Mouse (Mus musculus) kidney, embryonic 16.5 days (tissue): ENCODE data around the gene Camkmt. TPM values are rescaled to one million over a fixed set of nuclear protein-coding genes. Genes with fewer than 3 reads are reported as not detected.

Experiments
- ATAC-seq: fragments of 200-750 bp; cut with Nextera tagmentation; 2 replicates; pipeline ENCODE4 v1.8.0; 2017; ENCODE audit warnings: moderate TSS enrichment; ENCODE audit not compliant: low FRiP score, low TSS enrichment
- H3K27ac ChIP-seq: fragments of 300-500 bp; sonication (generic); 2 replicates; pipeline ENCODE4 v1.5.1; 2014; ENCODE audit warnings: low read length
- H3K27me3 ChIP-seq: fragments of 300-500 bp; sonication (generic); 2 replicates; pipeline ENCODE4 v1.6.1; 2014; ENCODE audit warnings: low read length, control low read depth, mixed read lengths; ENCODE audit not compliant: insufficient read depth
- H3K36me3 ChIP-seq: fragments of 300-500 bp; sonication (generic); 2 replicates; pipeline ENCODE4 v1.6.1; 2014; ENCODE audit warnings: low read length, control low read depth, mixed read lengths; ENCODE audit not compliant: insufficient read depth
- H3K4me1 ChIP-seq: fragments of 300-500 bp; sonication (generic); 2 replicates; pipeline ENCODE4 v1.6.1; 2014; ENCODE audit warnings: low read length, control low read depth, mixed read lengths; ENCODE audit not compliant: insufficient read depth
- H3K4me2 ChIP-seq: fragments of 300-500 bp; sonication (generic); replicated peaks from 2 replicates; pipeline ENCODE4 v1.6.1; 2014; ENCODE audit warnings: low read depth, low read length
- H3K4me3 ChIP-seq: fragments of 300-500 bp; sonication (generic); 2 replicates; pipeline ENCODE4 v1.5.1; 2014; ENCODE audit warnings: mild to moderate bottlenecking, low read length
- H3K9ac ChIP-seq: fragments of 300-500 bp; sonication (generic); replicated peaks from 2 replicates; pipeline ENCODE4 v1.6.1; 2014; ENCODE audit warnings: low read length
- H3K9me3 ChIP-seq: fragments of 300-500 bp; sonication (generic); 2 replicates; pipeline ENCODE4 v1.6.1; 2016; ENCODE audit warnings: low read length, control low read depth
- WGBS: fragments of 180-500 bp; shearing (Covaris S2); extraction: QIAGEN DNeasy Blood & Tissue Kit; methylation state at CpG from one replicate; pipeline ENCODE4 v1.1.7; 2014; 5-methylcytosine and 5-hydroxymethylcytosine counted together
- polyA plus RNA-seq: library from polyadenylated mRNA; unstranded; fragments of >200 nt; fragmentation: Nextera tagmentation; extraction: Ambion mirVana; gene quantifications from 2 replicates; pipeline ENCODE4 v1.2.1, GENCODE M21; 2015

Gene Camkmt
- polyA plus RNA-seq: 14.9 and 15.2 TPM in 2 replicates

DNA sequence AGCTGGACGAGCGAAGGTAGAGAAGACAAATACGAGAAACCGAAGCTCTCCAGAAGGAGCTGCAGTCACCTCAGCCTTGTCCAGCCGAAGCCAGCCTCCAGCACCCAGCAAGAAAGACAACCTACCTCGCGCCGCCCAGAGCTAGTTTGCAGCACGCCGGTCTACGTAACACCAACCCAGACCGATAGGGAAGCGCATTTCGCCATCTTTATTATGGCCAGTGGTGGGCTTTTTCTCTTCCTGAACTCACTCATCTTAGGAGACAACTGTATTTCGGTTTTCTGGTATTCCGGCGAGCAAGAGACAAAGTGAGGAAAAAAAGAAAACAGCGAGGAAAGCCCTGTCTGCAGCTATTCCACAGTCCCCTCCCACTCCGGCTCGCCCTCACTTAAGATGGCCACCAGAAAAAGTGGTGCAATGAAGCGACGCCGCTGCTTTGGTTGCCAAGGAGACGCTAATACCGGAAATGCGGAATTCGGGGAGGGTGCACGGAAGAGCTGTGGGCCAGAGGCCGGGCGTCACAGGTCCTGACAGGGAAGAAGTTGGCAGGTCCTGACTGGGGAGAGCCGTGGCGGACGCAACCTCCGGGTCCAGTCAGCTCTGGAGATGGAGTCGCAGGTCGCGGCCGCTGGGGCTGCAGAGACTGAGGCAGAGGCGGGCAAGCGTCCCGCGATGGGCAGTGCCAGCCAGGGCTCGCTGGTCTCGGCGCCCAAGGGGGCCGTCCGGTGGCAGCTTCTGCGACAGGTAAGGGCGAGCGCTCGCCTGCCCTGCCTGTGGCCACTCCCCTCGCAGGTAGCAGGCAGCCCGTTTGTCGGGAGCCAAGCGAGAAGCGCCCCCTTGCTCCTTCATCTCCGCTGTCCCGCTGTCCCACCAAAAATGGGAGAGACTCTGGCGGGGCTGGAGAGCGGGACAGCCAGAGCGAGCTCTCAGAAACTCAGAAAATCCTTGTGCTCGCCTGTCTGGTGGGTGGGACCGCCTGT lies at the start of gene Camkmt, which contains the start of gene Prepl:
Gene Camkmt, plus strand, starts transcription at position 433 of the 980 bp plus-strand sequence.
Gene Prepl, minus strand, starts transcription at position 122 of the 980 bp plus-strand sequence.
- Histone ChIP-seq H3K27me3 (no peaks in the 10 kb centered on the region), H3K9me3 (no peaks in the 10 kb centered on the region), H3K36me3 (no peaks in the 10 kb centered on the region), H3K4me2 (peak within 1 kb of the TSS; percentile 92), H3K27ac (peak within 1 kb of the TSS; percentile 93), H3K9ac (peak within 1 kb of the TSS; percentile 86), H3K4me1 (peaks cover 13% of the 10 kb centered on the region), H3K4me3 (peak within 1 kb of the TSS; percentile 91)
- under 1% methylated on average over 60 of the region's 63 CpGs for WGBS
- ATAC-seq: peak; percentile 99

DNA sequence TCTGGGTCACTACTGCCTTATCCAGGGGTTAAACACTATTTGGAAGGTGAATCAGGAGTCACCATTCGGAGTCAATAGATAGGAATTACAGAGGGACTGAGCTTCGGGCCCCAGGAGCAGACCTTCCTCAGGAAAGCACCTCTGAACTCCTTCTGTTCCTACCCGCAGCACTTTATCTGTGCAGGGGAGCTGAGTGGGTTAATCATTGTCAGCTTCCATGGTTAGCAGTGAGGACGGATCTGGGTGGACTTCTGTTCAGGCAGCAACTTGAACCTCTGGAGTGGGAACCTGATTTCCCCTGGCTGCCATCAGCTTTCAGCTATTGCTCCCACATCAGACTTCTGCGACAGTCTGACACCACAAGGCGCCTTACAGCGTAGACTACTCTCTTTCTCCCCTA lies 49.4 kb upstream of the Camkmt start:
- no peak overlapping the region for H3K9ac ChIP-seq
- H3K27ac ChIP-seq: peak overlapping the region; percentile 81
- ATAC-seq: peak; percentile 80; the same call in 1 of the 2 replicates
- H3K9me3 ChIP-seq: no peaks in the 10 kb centered on the region
- H3K36me3 ChIP-seq: no peaks in the 10 kb centered on the region
- no peak overlapping the region for H3K4me3 ChIP-seq
- H3K4me1 ChIP-seq: peaks cover 25% of the 10 kb centered on the region
- WGBS: 47% methylated on average over 7 of the region's 7 CpGs
- H3K4me2 ChIP-seq: no peak overlapping the region
- H3K27me3 ChIP-seq: no peaks in the 10 kb centered on the region

DNA sequence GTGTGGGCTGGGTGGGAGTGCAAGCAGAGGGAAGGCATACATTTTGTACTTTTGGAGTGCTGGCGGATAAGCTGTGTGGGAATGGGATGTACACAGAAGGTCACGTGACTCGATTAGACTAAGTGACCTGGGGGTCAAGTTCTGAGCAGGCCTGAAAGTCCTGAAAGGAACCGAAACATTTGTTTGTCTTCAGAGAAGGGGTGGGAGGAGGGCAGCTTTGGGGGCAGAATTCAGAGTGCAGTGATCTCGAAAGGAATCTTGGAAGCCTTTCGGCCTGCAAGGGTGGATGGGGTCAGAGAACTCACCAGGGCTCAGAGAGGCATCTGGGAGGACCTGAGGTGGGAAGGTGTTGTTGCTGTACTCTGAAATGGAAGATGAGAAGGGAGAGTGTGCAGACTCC lies 47.9 kb upstream of the Camkmt start:
- Histone ChIP-seq H3K9ac (no peak overlapping the region), H3K27me3 (no peaks in the 10 kb centered on the region), H3K27ac (peak overlapping the region; percentile 92), H3K9me3 (no peaks in the 10 kb centered on the region), H3K4me1 (peaks cover 25% of the 10 kb centered on the region), H3K4me2 (no peak overlapping the region), H3K36me3 (no peaks in the 10 kb centered on the region), H3K4me3 (no peak overlapping the region)
- WGBS: 54% methylated on average over 6 of the region's 6 CpGs
- no peak for ATAC-seq

DNA sequence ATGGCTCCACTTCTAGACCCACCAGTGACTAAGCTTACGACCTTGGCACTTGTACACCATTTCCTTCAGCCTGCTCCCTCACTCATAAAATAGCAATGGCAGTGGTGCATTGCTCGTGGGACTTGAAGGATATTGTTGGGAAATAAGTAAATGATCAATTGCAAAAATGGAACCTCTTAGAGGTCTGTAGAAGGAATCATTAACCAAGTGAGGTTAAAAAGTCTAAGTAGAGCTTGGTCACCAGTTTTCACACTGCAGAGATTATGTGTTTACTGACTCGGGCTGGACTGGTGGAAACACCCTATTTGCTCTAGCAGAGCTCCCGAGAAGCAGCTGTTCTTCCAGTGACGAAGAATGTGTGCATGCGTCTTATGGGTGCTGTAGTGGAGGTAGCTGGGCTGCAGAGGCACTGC lies 46.9 kb upstream of the Camkmt start:
- H3K27me3 ChIP-seq: no peaks in the 10 kb centered on the region
- H3K4me3 ChIP-seq: no peak overlapping the region
- peaks cover 25% of the 10 kb centered on the region for H3K4me1 ChIP-seq
- H3K9ac ChIP-seq: no peak overlapping the region
- H3K27ac ChIP-seq: peak overlapping the region; percentile 92
- WGBS: 58% methylated on average over 6 of the region's 6 CpGs
- H3K9me3 ChIP-seq: no peaks in the 10 kb centered on the region
- no peak overlapping the region for H3K4me2 ChIP-seq
- H3K36me3 ChIP-seq: no peaks in the 10 kb centered on the region
- ATAC-seq: peak; percentile 68

DNA sequence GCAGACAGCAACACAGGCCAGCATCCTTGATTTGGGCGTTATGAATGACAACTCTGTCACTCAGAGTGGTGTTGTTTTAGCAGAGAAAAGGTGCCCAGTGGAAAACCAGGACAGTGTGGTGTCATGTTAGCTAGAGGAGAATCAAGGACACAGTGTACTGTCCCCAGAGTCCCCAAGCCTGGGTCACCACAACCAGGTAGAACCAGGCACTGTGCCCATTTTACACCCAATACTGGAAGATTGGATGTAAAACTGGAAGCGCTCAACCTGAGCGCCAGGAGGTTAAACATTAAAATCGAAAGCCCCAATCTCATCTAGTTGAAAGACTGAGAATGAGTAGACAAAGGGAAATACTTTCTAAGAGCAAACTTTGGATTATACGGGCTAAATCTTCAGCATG lies 45.9 kb upstream of the Camkmt start:
- no peaks in the 10 kb centered on the region for H3K9me3 ChIP-seq
- H3K27me3 ChIP-seq: no peaks in the 10 kb centered on the region
- H3K9ac ChIP-seq: no peak overlapping the region
- peaks cover 25% of the 10 kb centered on the region for H3K4me1 ChIP-seq
- no peak for ATAC-seq
- H3K4me3 ChIP-seq: no peak overlapping the region
- WGBS: 76% methylated on average over 5 of the region's 5 CpGs
- H3K4me2 ChIP-seq: no peak overlapping the region
- no peaks in the 10 kb centered on the region for H3K36me3 ChIP-seq
- H3K27ac ChIP-seq: peak overlapping the region; percentile 92

DNA sequence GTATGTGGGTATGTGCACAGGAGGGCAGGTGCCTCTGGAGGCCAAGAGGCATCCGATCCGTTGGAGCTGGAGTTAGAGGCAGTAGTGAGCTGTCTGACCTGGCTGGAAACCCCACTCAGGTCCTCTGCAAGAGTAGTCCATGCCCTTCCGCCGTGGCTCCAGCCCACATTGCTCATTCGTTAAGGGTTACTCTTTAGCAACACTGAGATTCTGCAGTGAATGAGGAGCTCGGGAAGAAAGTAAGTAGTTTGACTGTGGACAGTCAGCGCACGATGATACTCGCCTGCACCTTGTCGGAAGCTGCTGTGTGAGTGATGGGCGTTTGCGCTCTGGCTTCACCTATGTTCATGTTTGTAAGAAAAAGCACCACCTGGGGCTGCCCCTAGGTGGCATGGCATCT lies 45.2 kb upstream of the Camkmt start:
- no peaks in the 10 kb centered on the region for H3K27me3 ChIP-seq
- H3K36me3 ChIP-seq: no peaks in the 10 kb centered on the region
- no peak overlapping the region for H3K4me2 ChIP-seq
- no peak for ATAC-seq
- H3K4me3 ChIP-seq: no peak overlapping the region
- H3K9me3 ChIP-seq: no peaks in the 10 kb centered on the region
- 81% methylated on average over 12 of the region's 12 CpGs for WGBS
- H3K4me1 ChIP-seq: peaks cover 25% of the 10 kb centered on the region
- H3K27ac ChIP-seq: peak overlapping the region; percentile 77
- no peak overlapping the region for H3K9ac ChIP-seq

DNA sequence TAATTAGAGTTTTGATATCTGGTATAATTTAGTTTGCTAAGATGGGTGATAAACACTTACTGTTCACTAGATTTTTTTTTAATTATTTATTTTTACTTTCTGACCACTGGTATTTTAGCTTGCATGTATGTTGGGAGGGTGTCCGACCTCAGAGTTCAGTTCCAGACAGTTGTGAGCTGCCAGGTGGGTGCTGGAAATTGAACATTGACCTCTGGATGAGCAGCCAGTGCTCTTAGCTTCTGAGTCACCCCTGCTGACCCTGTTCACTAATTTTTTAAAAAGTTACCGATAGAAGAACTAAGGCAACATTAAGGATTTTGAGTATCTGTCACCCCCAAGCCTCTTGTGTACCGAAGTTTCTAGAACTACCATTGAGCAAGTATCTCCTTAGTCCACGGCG lies 42.0 kb upstream of the Camkmt start:
- Histone ChIP-seq H3K27me3 (no peaks in the 10 kb centered on the region), H3K9me3 (no peaks in the 10 kb centered on the region), H3K4me1 (peaks cover 7% of the 10 kb centered on the region; the same call in 1 of the 2 replicates), H3K4me3 (no peak overlapping the region), H3K36me3 (no peaks in the 10 kb centered on the region), H3K4me2 (no peak overlapping the region), H3K27ac (no peak overlapping the region), H3K9ac (no peak overlapping the region)
- no peak for ATAC-seq
- 88% methylated on average over 5 of the region's 5 CpGs for WGBS

DNA sequence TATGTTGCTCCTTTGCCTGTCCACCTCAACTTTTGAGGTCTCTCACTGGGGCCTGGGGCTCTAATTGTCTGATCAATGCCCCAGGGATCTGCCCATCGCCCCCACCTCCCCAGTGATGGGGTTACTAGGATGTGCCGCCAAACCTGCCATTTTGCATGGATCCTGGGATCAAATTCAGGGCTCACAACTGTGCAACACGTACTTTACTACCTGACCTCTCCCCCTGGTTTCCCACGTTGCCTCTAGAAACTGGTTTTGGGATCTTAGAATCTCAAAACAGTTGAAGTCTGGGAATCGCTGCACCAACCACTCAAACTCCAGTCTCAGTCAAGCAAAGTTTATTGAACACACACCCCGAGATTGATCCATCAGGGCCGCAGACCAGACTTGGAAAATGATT lies 32.1 kb upstream of the Camkmt start:
- H3K27ac ChIP-seq: no peak overlapping the region
- 90% methylated on average over 7 of the region's 7 CpGs for whole genome bisulfite sequencing
- no peak for ATAC-seq
- no peak overlapping the region for H3K4me2 ChIP-seq
- no peaks in the 10 kb centered on the region for H3K4me1 ChIP-seq
- no peak overlapping the region for H3K9ac ChIP-seq
- H3K4me3 ChIP-seq: no peak overlapping the region
- H3K27me3 ChIP-seq: no peaks in the 10 kb centered on the region
- H3K9me3 ChIP-seq: no peaks in the 10 kb centered on the region
- H3K36me3 ChIP-seq: peaks cover 11% of the 10 kb centered on the region; the same call in 1 of the 2 replicates

DNA sequence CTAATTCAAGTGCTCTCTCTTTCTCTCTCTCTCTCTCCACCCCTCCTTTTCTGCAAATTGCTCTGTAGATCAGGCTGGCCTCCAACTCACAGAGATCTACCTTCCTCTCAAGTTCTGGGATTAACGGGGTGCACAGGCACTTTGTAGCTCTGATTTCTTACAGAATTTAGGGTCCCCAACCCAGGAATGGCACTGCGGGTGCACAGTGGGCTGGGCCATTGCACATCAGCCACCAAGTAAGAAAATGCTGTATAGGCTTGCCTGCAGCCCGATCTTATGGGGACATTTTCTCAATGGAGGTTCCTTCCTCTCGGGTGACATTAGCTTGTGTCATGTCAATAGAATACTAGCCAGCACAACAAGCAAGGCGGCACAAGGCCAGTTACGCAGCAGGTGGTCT lies 31.2 kb upstream of the Camkmt start:
- Histone ChIP-seq H3K27ac (no peak overlapping the region), H3K36me3 (peaks cover 15% of the 10 kb centered on the region; the same call in 1 of the 2 replicates), H3K27me3 (no peaks in the 10 kb centered on the region), H3K9me3 (no peaks in the 10 kb centered on the region), H3K4me3 (no peak overlapping the region), H3K9ac (no peak overlapping the region), H3K4me2 (no peak overlapping the region), H3K4me1 (no peaks in the 10 kb centered on the region)
- WGBS: 94% methylated on average over 6 of the region's 6 CpGs
- no peak for ATAC-seq

DNA sequence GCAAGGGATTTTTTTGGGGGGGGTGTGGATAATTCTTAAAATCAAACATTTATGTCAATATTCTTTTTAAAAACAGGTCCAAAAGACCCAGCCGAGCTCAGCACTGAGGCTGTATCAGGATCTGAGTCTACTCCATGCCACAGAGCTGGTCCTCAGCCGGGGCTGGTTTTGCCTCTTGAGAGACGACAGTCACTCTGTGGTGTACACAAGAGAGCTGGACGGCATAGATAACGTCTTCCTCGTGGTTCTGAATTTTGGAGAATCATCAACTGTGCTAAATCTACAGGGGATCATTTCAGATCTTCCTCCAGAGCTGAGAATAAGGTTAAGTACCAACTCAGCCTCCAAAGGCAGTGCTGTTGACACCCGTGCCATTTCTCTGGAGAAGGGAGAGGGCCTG lies 26.8 kb upstream of the Camkmt start:
- peaks cover 38% of the 10 kb centered on the region for H3K36me3 ChIP-seq
- H3K9me3 ChIP-seq: no peaks in the 10 kb centered on the region
- WGBS: 91% methylated on average over 7 of the region's 7 CpGs
- H3K27ac ChIP-seq: no peak overlapping the region
- H3K4me2 ChIP-seq: no peak overlapping the region
- H3K4me1 ChIP-seq: no peaks in the 10 kb centered on the region
- ATAC-seq: no peak
- no peak overlapping the region for H3K9ac ChIP-seq
- H3K27me3 ChIP-seq: no peaks in the 10 kb centered on the region
- no peak overlapping the region for H3K4me3 ChIP-seq
